Mouse (Mus musculus) neural tube, embryonic 13.5 days (tissue): Measurements from ENCODE around the gene Hhatl. TPM values are rescaled to one million over a fixed set of nuclear protein-coding genes. Genes with fewer than 3 reads are reported as not detected.
A peak's percentile ranks its signal among the peaks of the same experiment; 100 is the strongest.

Experiments
- ATAC-seq: fragments of 200-750 bp; cut with Nextera tagmentation; 2 replicates; pipeline ENCODE4 v1.8.0; 2017; ENCODE audit warnings: low read depth, mild to moderate bottlenecking, moderate TSS enrichment, moderate library complexity
- H3K27ac ChIP-seq: fragments of 300-500 bp; sonication (generic); replicated peaks from 2 replicates; pipeline ENCODE4 v1.5.1; 2015; ENCODE audit warnings: moderate library complexity, mild to moderate bottlenecking, inconsistent platforms
- H3K27me3 ChIP-seq: fragments of 300-500 bp; sonication (generic); 2 replicates; pipeline ENCODE4 v1.6.1; 2015; ENCODE audit warnings: mild to moderate bottlenecking, inconsistent platforms
- H3K36me3 ChIP-seq: fragments of 300-500 bp; sonication (generic); 2 replicates; pipeline ENCODE4 v1.6.1; 2015; ENCODE audit warnings: mild to moderate bottlenecking, inconsistent platforms
- H3K4me1 ChIP-seq: fragments of 300-500 bp; sonication (generic); replicated peaks from 2 replicates; pipeline ENCODE4 v1.6.1; 2015; ENCODE audit warnings: inconsistent platforms
- H3K4me2 ChIP-seq: fragments of 300-500 bp; sonication (generic); 2 replicates; pipeline ENCODE4 v1.6.1; 2015; ENCODE audit warnings: inconsistent platforms, mild to moderate bottlenecking, moderate library complexity
- H3K4me3 ChIP-seq: fragments of 300-500 bp; sonication (generic); 2 replicates; pipeline ENCODE4 v1.5.1; 2015; ENCODE audit warnings: mild to moderate bottlenecking, inconsistent platforms
- H3K9ac ChIP-seq: fragments of 300-500 bp; sonication (generic); 2 replicates; pipeline ENCODE4 v1.6.1; 2015; ENCODE audit warnings: moderate library complexity, mild to moderate bottlenecking, inconsistent platforms
- H3K9me3 ChIP-seq: fragments of 300-500 bp; sonication (generic); 2 replicates; pipeline ENCODE4 v1.6.1; 2016; ENCODE audit warnings: inconsistent platforms
- WGBS: fragments of 180-500 bp; shearing (Covaris S2); methylation state at CpG from one replicate; pipeline ENCODE4 v1.1.7; 2015; 5-methylcytosine and 5-hydroxymethylcytosine counted together
- polyA plus RNA-seq: library from polyadenylated mRNA; unstranded; fragments of >200 nt; fragmentation: Nextera tagmentation; extraction: Ambion mirVana; gene quantifications from 2 replicates; pipeline ENCODE4 v1.2.1, GENCODE M21; 2015

Hhatl gene
- polyA plus RNA-seq, 1 experiment from 2014 or later: 0.10 TPM

- Histone ChIP-seq H3K27ac (no peak overlapping the region), H3K27me3 (no peaks in the 10 kb centered on the region), H3K9me3 (no peaks in the 10 kb centered on the region), H3K36me3 (peaks cover 71% of the 10 kb centered on the region), H3K9ac (no peak overlapping the region), H3K4me2 (no peak overlapping the region), H3K4me3 (no peak overlapping the region), H3K4me1 (peaks cover 23% of the 10 kb centered on the region)
- WGBS: 92% methylated on average over 16 of the region's 16 CpGs
- no peak for ATAC-seq
Measured at GRCm38 (mm10) chr9:121765166-121765855, 27.0 kb downstream of the Hhatl start.

DNA sequence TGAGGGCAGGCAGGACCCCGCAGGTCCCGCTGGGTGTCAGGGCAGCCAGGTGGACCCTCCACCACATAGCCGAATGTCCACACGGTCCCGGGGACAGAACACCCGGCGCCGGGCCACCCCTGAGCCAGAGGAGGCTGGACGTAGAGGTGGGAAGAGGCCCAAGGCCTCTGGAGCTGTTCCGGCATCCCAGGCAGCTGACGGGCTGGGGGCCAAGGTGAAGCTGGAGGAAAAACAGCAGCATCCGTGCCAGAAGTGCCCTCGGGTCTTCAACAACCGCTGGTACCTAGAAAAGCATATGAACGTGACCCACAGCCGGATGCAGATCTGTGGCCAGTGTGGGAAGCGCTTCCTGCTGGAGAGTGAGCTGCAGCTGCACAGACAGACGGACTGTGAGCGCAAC lies 28.6 kb downstream of the Hhatl start:
- WGBS: 92% methylated on average over 19 of the region's 19 CpGs

DNA sequence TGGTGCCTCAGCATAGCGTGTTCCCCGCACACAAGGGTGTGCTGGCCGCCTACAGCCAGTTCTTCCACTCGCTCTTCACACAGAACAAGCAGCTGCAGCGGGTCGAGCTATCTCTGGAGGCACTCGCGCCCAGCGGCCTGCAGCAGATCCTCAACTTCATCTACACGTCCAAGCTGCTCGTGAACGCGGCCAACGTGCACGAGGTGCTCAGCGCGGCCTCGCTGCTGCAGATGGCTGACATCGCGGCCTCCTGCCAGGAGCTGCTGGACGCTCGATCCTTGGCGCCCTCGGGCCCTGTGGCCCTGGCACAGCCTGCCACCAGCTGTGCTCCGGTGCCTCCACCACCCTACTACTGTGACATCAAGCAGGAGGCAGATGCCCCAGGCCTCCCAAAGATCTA lies 29.5 kb downstream of the Hhatl start:
- Histone ChIP-seq H3K4me3 (no peak overlapping the region), H3K4me1 (peaks cover 38% of the 10 kb centered on the region), H3K9ac (no peak overlapping the region), H3K4me2 (no peak overlapping the region), H3K9me3 (no peaks in the 10 kb centered on the region), H3K36me3 (peaks cover 56% of the 10 kb centered on the region), H3K27me3 (no peaks in the 10 kb centered on the region), H3K27ac (no peak overlapping the region)
- 80% methylated on average over 25 of the region's 25 CpGs for WGBS
- no peak for ATAC-seq

More for the DNA sequence above, 28.6 kb downstream of the Hhatl start:
- no peak for ATAC-seq
- Histone ChIP-seq H3K4me2 (no peak overlapping the region), H3K27ac (no peak overlapping the region), H3K9me3 (no peaks in the 10 kb centered on the region), H3K4me1 (peaks cover 29% of the 10 kb centered on the region), H3K9ac (no peak overlapping the region), H3K4me3 (no peak overlapping the region), H3K27me3 (no peaks in the 10 kb centered on the region), H3K36me3 (peaks cover 66% of the 10 kb centered on the region)

GRCm38 (mm10) chr9:121762248-121762647 lies 30.1 kb downstream of the Hhatl start:
- H3K9ac ChIP-seq: no peak overlapping the region

DNA sequence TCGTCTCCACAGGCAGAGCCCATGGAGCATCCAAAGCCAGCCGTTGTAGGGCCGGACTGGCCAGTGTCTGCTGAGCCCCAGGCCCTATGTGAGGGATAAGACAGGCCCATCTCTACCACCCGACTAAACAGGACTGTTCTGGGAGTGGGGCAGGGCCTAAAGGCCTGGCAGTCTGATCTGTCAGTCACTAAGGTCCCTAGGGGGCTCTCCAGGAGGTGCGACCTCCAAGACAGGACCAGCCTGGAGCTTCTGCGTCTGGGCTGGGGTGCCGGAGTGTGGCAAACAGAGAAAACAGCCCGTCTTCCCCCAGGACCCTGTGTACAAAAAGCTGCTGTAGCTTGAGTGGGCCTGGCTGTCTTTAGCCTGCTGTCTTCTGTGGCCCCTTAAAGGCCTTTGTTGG lies 30.5 kb downstream of the Hhatl start:
- no peaks in the 10 kb centered on the region for H3K27me3 ChIP-seq
- H3K4me3 ChIP-seq: 0 out of 2 replicates have a peak overlapping the region, but pooled peaks have one; percentile 1
- 0 out of 2 replicates have a peak overlapping the region, but pooled peaks have one; percentile 23 for H3K27ac ChIP-seq
- no peaks in the 10 kb centered on the region for H3K9me3 ChIP-seq
- no peak for ATAC-seq
- WGBS: 66% methylated on average over 8 of the region's 8 CpGs
- H3K4me2 ChIP-seq: peak overlapping the region; percentile 87; the same call in 1 of the 2 replicates
- H3K9ac ChIP-seq: 0 out of 2 replicates have a peak overlapping the region, but pooled peaks have one; percentile 97
- peaks cover 50% of the 10 kb centered on the region for H3K36me3 ChIP-seq
- H3K4me1 ChIP-seq: peaks cover 43% of the 10 kb centered on the region

More at GRCm38 (mm10) chr9:121762248-121762647, 30.1 kb downstream of the Hhatl start:
- H3K27me3 ChIP-seq: no peaks in the 10 kb centered on the region
- no peak overlapping the region for H3K27ac ChIP-seq
- H3K4me3 ChIP-seq: no peak overlapping the region
- 88% methylated on average over 10 of the region's 10 CpGs for WGBS
- peaks cover 43% of the 10 kb centered on the region for H3K4me1 ChIP-seq
- H3K36me3 ChIP-seq: peaks cover 51% of the 10 kb centered on the region
- H3K4me2 ChIP-seq: no peak overlapping the region
- H3K9me3 ChIP-seq: no peaks in the 10 kb centered on the region
- ATAC-seq: no peak

DNA sequence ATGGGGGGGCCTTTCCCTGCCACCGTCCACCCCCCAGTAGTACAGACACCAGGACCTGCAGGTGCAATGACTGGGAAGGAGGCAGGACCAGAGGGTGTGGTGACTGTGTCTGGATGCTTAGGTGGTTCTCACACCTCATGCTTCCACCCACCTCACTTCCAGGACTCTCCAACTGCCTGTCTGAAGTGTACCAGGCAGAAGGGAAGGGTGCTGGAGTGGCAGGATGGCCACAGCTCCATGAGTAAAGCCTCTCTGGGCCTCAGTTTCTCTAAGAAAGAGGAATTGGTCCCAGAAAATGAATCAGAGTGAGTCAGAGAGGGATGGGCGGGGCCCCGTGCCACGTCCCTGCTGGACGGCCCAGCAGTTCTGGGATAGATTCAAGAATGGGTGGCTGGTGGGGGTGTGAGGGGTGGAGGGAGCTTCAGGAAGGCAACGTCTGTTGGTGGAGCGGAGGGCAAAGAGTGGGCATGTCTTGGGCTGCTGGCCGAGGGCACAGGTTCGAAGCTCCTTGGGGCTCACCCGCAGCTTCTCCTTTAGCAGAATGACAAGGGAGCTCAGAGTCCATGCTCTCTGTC lies 31.1 kb downstream of the Hhatl start:
- no peaks in the 10 kb centered on the region for H3K27me3 ChIP-seq
- no peak for ATAC-seq
- peak overlapping the region; percentile 92 for H3K27ac ChIP-seq
- peak overlapping the region; percentile 87 for H3K4me2 ChIP-seq
- peaks cover 47% of the 10 kb centered on the region for H3K36me3 ChIP-seq
- peak overlapping the region; percentile 97 for H3K9ac ChIP-seq
- peaks cover 43% of the 10 kb centered on the region for H3K4me1 ChIP-seq
- H3K4me3 ChIP-seq: peak overlapping the region; percentile 91
- H3K9me3 ChIP-seq: no peaks in the 10 kb centered on the region
- 52% methylated on average over 10 of the region's 10 CpGs for WGBS

DNA sequence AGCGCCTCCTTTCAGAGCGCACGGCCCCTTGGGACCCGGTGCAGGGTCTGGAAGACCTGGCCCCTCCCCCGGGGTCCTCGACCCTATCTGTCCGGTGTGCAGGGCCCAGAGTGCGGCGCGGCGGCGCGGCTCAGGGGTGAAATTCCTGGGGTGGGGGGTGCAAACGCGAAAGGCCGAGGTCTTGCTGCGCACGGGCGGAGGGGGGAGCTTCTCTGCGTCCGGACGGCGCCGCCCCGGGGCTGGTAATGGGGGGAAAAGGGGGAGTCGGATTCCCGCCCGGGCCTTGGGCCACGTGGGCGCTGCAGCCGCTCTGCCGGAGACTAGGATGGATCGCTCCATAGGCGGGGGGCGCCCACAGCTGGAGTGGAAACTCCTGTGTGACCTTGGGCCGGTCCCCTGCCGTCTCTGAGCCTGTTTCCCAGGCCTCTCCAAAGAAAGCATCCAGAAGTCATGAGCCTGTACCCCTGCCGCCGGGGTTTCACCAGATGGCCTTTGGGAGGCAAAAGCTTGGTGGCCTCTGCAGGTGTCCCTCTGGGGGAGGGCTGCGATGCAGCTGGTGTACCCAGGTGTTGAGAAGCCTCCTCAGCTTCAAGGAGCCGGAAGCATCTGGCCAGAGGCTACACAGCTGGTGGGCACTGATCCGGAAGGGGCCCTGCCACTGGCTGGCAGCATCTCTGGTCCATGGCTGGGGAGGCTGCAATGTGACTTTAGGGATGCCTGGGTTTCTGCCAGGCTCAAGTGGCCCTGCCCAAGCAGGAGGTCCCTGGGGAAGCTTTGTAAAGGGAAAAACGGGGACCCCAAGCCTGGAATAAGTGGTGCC lies 31.8 kb downstream of the Hhatl start:
- WGBS: under 1% methylated on average over 43 of the region's 43 CpGs
- Histone ChIP-seq H3K27ac (peak overlapping the region; percentile 92), H3K4me2 (peak overlapping the region; percentile 87), H3K4me1 (peaks cover 43% of the 10 kb centered on the region), H3K27me3 (no peaks in the 10 kb centered on the region), H3K9ac (peak overlapping the region; percentile 97), H3K9me3 (no peaks in the 10 kb centered on the region), H3K36me3 (peaks cover 47% of the 10 kb centered on the region), H3K4me3 (peak overlapping the region; percentile 91)
- ATAC-seq: peak; percentile 42

DNA sequence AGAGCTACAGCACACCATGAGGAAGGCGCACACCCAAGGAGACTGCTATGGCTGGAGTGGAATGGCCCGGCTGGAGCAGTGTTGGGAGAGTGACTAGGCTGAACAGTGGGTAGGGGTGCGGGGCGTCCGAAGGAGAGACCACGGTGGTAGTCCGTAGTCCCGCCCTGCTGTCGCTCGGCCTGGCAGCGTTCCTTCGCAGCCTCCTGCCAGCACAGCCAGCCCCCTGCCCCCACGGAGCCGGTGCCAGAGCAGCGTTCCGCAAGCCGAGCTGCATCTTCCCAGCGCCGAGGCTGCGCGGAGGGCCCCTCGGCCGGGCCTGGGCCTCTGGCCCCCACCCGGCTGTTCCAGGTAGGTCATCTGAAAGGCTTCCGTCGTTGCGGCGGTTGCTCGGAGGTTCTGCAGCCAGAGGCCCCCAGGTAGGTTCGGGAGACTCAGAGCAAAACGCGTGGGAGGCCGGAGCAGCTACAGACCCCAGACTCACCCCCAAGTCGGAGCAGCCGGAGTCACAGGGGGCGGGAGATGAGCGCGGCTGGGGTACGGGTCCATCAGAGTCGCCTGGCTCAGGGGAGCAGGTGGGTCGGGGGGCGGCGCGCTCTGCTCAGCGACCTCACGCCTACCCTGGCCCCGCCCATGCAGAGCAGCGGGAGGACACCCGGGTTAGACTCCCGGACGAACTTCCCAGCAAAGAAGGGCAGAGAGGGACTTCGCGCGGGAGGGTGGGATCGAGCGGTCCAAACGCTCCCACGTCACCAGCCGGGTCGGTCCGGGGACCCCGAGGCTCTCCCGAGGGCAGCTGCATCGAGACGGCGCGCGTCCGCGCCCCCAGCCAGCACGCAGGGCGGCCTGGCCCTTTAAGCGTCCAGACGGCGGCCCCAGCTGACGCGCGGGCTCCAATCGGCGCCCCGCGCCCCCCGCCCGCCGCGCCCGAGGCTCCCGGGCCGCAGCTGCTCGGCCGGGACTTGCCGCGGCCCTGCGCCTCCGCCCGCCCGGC lies 32.9 kb downstream of the Hhatl start, which contains the start of gene Zfp651:
TSS of gene Zfp651 (plus strand) at position 240 of the 991 bp plus-strand sequence.
- ATAC-seq: peak; percentile 83

GRCm38 (mm10) chr9:121757835-121758814 lies 34.2 kb downstream of the Hhatl start:
- 57% methylated on average over 10 of the region's 10 CpGs for WGBS
- peak overlapping the region; percentile 91 for H3K4me3 ChIP-seq
- H3K9me3 ChIP-seq: no peaks in the 10 kb centered on the region
- no peaks in the 10 kb centered on the region for H3K27me3 ChIP-seq
- peaks cover 43% of the 10 kb centered on the region for H3K4me1 ChIP-seq
- peak overlapping the region; percentile 97 for H3K9ac ChIP-seq
- H3K4me2 ChIP-seq: peak overlapping the region; percentile 87
- no peak for ATAC-seq
- H3K36me3 ChIP-seq: peaks cover 45% of the 10 kb centered on the region
- peak overlapping the region; percentile 92; the same call in 1 of the 2 replicates for H3K27ac ChIP-seq

More for the DNA sequence above, 32.9 kb downstream of the Hhatl start, which contains the start of gene Zfp651:
- under 1% methylated on average over 96 of the region's 97 CpGs for WGBS
- peak within 1 kb of the TSS; percentile 91 for H3K4me3 ChIP-seq
- H3K4me1 ChIP-seq: peaks cover 43% of the 10 kb centered on the region
- H3K9ac ChIP-seq: peak within 1 kb of the TSS; percentile 97
- peak within 1 kb of the TSS; percentile 92 for H3K27ac ChIP-seq
- H3K27me3 ChIP-seq: no peaks in the 10 kb centered on the region
- H3K9me3 ChIP-seq: no peaks in the 10 kb centered on the region
- peak within 1 kb of the TSS; percentile 87 for H3K4me2 ChIP-seq
- H3K36me3 ChIP-seq: peaks cover 47% of the 10 kb centered on the region

- H3K9ac ChIP-seq: 0 out of 2 replicates have a peak overlapping the region, but pooled peaks have one; percentile 97
- peak overlapping the region; percentile 87; the same call in 1 of the 2 replicates for H3K4me2 ChIP-seq
- H3K27me3 ChIP-seq: no peaks in the 10 kb centered on the region
- ATAC-seq: no peak
- H3K36me3 ChIP-seq: peaks cover 43% of the 10 kb centered on the region
- no peaks in the 10 kb centered on the region for H3K9me3 ChIP-seq
- no peak overlapping the region for H3K4me3 ChIP-seq
- peak overlapping the region; percentile 46; the same call in 1 of the 2 replicates for H3K27ac ChIP-seq
- H3K4me1 ChIP-seq: peaks cover 41% of the 10 kb centered on the region
- 76% methylated on average over 3 of the region's 3 CpGs for WGBS
Measured at GRCm38 (mm10) chr9:121757432-121757831, 34.9 kb downstream of the Hhatl start.
